Mouse (Mus musculus) liver, embryonic 13.5 days (tissue): ENCODE results near the gene Soga3. TPM values are rescaled to one million over a fixed set of nuclear protein-coding genes. Genes with fewer than 3 reads are reported as not detected.

ENCODE experiments used
- ATAC-seq: fragments of 200-750 bp; cut with Nextera tagmentation; 2 replicates; pipeline ENCODE4 v1.8.0; 2017; ENCODE audit warnings: low read depth, mild to moderate bottlenecking, moderate number of reproducible peaks, moderate library complexity
- DNase-seq: peaks from one replicate; pipeline ENCODE4 v3.0.0; 2022
- H3K27ac ChIP-seq: fragments of 300-500 bp; sonication (generic); 2 replicates; pipeline ENCODE4 v1.5.1; 2015; ENCODE audit warnings: moderate library complexity, mild to moderate bottlenecking, inconsistent platforms
- H3K27me3 ChIP-seq: fragments of 300-500 bp; sonication (generic); 2 replicates; pipeline ENCODE4 v1.6.1; 2015; ENCODE audit warnings: mild to moderate bottlenecking, inconsistent platforms
- H3K36me3 ChIP-seq: fragments of 300-500 bp; sonication (generic); 2 replicates; pipeline ENCODE4 v1.6.1; 2015; ENCODE audit warnings: mild to moderate bottlenecking, inconsistent platforms
- H3K4me1 ChIP-seq: fragments of 300-500 bp; sonication (generic); replicated peaks from 2 replicates; pipeline ENCODE4 v1.6.1; 2015; ENCODE audit warnings: inconsistent platforms
- H3K4me2 ChIP-seq: fragments of 300-500 bp; sonication (generic); 2 replicates; pipeline ENCODE4 v1.6.1; 2015; ENCODE audit warnings: inconsistent platforms, mild to moderate bottlenecking, moderate library complexity
- H3K4me3 ChIP-seq: fragments of 300-500 bp; sonication (generic); replicated peaks from 2 replicates; pipeline ENCODE4 v1.5.1; 2015; ENCODE audit warnings: mild to moderate bottlenecking, inconsistent platforms
- H3K9ac ChIP-seq: fragments of 300-500 bp; sonication (generic); 2 replicates; pipeline ENCODE4 v1.6.1; 2015; ENCODE audit warnings: mild to moderate bottlenecking, inconsistent platforms
- H3K9me3 ChIP-seq: fragments of 300-500 bp; sonication (generic); replicated peaks from 2 replicates; pipeline ENCODE4 v1.6.1; 2016; ENCODE audit warnings: inconsistent platforms
- WGBS: fragments of 180-500 bp; shearing (Covaris S2); methylation state at CpG from one replicate; pipeline ENCODE4 v1.1.7; 2015; ENCODE audit not compliant: insufficient replicate concordance; 5-methylcytosine and 5-hydroxymethylcytosine counted together
- polyA plus RNA-seq: library from polyadenylated mRNA; unstranded; fragments of >200 nt; fragmentation: Nextera tagmentation; extraction: Ambion mirVana; gene quantifications from 2 replicates; pipeline ENCODE4 v1.2.1, GENCODE M21; 2015

Gene Soga3
- 0.06 and 0.13 TPM in 2 replicates for polyA plus RNA-seq

DNA sequence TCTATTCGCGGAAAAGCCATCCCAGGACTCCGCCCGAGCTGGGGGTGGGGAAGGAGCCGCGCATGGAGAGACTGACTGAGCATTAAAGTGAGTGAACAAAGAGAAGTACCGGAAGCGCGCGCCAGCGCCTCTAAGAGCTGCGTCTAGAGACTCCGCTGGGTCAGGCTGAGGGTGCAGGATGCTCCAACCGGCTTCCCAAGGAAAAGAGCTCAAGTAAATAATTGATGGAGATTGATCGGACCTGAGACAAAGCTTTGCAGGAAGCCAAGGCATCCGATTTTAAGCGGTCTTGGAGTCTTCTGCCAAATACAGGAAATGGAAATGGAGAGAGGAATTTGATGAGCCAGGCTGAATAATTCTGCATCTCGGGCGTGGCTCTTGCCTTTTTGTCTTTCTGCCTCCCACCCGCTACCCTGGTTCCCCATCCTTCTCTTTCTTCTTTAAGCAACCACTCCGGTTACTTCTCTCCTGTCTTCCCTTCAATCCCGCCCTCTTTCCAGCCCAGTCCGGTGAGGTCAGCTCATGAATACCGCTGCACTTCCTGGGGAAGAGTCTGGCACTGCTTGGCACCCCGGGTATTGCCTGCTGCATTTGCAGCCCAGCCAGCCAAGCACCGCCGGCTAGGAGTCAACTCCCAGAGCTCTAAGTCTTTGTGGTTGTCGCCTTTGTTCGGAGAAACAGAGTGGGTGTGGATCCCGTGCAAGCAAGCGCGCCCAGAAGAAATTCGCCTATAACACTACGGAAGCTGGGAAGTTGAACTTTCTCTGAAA lies at the start of gene Soga3:
Soga3 (plus strand) TSS at position 274 of the 770 bp plus-strand sequence.
- H3K4me3 ChIP-seq: no peak within 1 kb of the TSS
- peaks cover 6% of the 10 kb centered on the region; the same call in 1 of the 2 replicates for H3K4me1 ChIP-seq
- no peak for DNase-seq
- H3K36me3 ChIP-seq: no peaks in the 10 kb centered on the region
- H3K27ac ChIP-seq: no peak within 1 kb of the TSS
- H3K9ac ChIP-seq: no peak within 1 kb of the TSS
- H3K4me2 ChIP-seq: no peak within 1 kb of the TSS
- WGBS: 3% methylated on average over 34 of the region's 34 CpGs
- peaks cover 59% of the 10 kb centered on the region for H3K27me3 ChIP-seq
- H3K9me3 ChIP-seq: no peaks in the 10 kb centered on the region
- ATAC-seq: no peak

DNA sequence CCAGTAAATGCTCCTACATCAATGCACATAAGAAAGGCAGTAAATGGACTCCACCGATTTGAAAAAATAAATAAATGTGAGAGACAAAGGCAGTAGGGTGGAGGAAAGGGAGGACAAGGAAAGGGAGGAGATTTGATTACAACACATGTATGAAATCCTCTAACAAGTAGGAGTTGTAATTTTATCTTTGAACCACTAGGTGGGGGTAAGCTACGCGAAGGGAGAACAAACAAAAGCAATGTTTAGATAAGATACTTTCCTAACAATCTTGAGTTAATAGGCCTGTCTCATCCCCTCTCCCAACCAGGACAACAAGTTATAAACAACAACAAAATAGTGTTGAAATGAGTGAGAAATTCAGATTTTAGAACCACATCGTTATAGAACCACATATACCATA lies 36.7 kb upstream of the Soga3 start:
- Histone ChIP-seq H3K4me3 (no peak overlapping the region), H3K9me3 (no peaks in the 10 kb centered on the region), H3K36me3 (no peaks in the 10 kb centered on the region), H3K9ac (no peak overlapping the region), H3K4me1 (no peaks in the 10 kb centered on the region), H3K27me3 (no peaks in the 10 kb centered on the region), H3K4me2 (no peak overlapping the region), H3K27ac (no peak overlapping the region)
- ATAC-seq: no peak
- DNase-seq: no peak
- 15% methylated on average over 4 of the region's 4 CpGs for WGBS

GRCm38 (mm10) chr10:29142556-29143105 lies 1.0 kb upstream of the Soga3 start:
- Histone ChIP-seq H3K4me2 (no peak overlapping the region), H3K4me1 (peaks cover 6% of the 10 kb centered on the region; the same call in 1 of the 2 replicates), H3K9ac (no peak overlapping the region), H3K27ac (no peak overlapping the region), H3K4me3 (no peak overlapping the region), H3K9me3 (no peaks in the 10 kb centered on the region), H3K36me3 (no peaks in the 10 kb centered on the region), H3K27me3 (peaks cover 48% of the 10 kb centered on the region)
- DNase-seq (no peak), ATAC-seq (no peak)
- 22% methylated on average over 7 of the region's 7 CpGs for WGBS

GRCm38 (mm10) chr10:29144612-29145405 lies 1.2 kb downstream of the Soga3 start:
- Histone ChIP-seq H3K4me1 (peaks cover 6% of the 10 kb centered on the region; the same call in 1 of the 2 replicates), H3K27me3 (peaks cover 65% of the 10 kb centered on the region), H3K4me3 (no peak overlapping the region), H3K36me3 (no peaks in the 10 kb centered on the region), H3K9ac (no peak overlapping the region), H3K4me2 (no peak overlapping the region), H3K27ac (no peak overlapping the region), H3K9me3 (no peaks in the 10 kb centered on the region)
- 44% methylated on average over 12 of the region's 12 CpGs for WGBS
- no peak for ATAC-seq
- no peak for DNase-seq

- ATAC-seq (no peak; the same call in 1 of the 2 replicates), DNase-seq (no peak)
- Histone ChIP-seq H3K9me3 (no peaks in the 10 kb centered on the region), H3K36me3 (no peaks in the 10 kb centered on the region), H3K4me3 (peak overlapping the region; percentile 48), H3K9ac (no peak overlapping the region), H3K27ac (no peak overlapping the region), H3K4me1 (peaks cover 6% of the 10 kb centered on the region; the same call in 1 of the 2 replicates), H3K27me3 (peaks cover 65% of the 10 kb centered on the region), H3K4me2 (peak overlapping the region; percentile 68)
- WGBS: under 1% methylated on average over 22 of the region's 22 CpGs
These were observed 2.7 kb downstream of the Soga3 start for GRCm38 (mm10) chr10:29146198-29146857.

DNA sequence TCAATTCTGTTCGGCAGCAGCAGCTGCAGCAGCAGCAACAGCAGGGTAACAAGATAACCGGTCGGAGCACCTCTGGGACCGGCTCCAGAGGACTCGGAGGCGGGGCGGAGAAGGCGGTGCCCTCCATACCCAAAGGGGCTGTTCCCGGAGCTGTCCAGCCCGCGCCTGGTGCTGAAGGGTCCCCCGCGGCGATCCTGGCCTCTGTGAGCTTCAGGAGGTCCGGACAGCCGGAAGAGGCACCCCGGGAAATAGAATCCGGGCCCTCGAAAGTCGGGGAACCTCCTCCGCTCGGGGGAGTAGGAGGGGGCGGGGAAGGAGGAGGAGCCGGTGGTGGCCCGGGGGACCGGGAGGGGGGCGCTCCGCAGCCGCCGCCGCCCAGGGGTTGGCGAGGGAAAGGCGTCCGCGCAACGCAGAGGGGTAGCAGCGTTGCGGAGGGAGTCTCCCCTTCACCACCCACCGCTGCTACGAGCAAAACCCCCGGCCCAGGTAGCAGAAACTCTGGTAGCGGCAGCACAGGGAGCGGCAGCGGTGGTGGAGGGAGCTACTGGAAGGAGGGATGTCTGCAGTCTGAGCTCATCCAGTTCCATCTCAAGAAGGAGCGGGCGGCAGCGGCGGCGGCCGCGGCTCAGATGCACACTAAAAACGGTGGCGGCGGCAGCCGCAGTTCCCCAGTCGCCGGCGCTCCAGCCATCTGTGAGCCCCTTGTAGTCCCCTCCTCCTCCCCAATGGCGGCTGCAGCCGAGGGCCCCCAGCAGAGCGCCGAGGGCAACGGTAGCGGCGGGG lies 3.4 kb downstream of the Soga3 start:
- WGBS: 2% methylated on average over 60 of the region's 65 CpGs
- Histone ChIP-seq H3K4me3 (peak overlapping the region; percentile 48), H3K27me3 (peaks cover 65% of the 10 kb centered on the region), H3K4me1 (peaks cover 6% of the 10 kb centered on the region; the same call in 1 of the 2 replicates), H3K4me2 (peak overlapping the region; percentile 68), H3K9ac (no peak overlapping the region), H3K27ac (no peak overlapping the region), H3K36me3 (no peaks in the 10 kb centered on the region), H3K9me3 (no peaks in the 10 kb centered on the region)
- DNase-seq: peak; percentile 63
- peak; percentile 88 for ATAC-seq

DNA sequence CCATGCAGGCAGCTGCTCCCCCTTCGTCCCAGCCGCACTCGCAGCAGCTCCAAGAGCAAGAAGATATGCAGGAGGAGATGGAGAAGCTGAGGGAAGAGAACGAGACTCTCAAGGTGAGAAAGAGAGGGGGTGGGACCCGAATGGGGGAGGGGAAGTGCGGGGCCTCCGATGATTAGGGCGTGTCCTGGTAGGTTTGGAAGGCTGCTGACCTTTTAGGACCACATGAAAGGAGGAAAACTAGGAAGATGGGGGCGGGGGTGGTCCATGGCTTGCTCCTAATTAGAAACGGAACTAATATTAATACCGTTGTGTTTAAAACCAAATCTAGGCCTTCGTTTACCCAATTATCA lies 4.0 kb downstream of the Soga3 start:
- Histone ChIP-seq H3K9ac (no peak overlapping the region), H3K36me3 (no peaks in the 10 kb centered on the region), H3K4me3 (peak overlapping the region; percentile 48), H3K4me1 (peaks cover 6% of the 10 kb centered on the region; the same call in 1 of the 2 replicates), H3K27me3 (peaks cover 61% of the 10 kb centered on the region), H3K9me3 (no peaks in the 10 kb centered on the region), H3K27ac (no peak overlapping the region), H3K4me2 (peak overlapping the region; percentile 68)
- ATAC-seq (no peak), DNase-seq (no peak)
- WGBS: 2% methylated on average over 12 of the region's 12 CpGs

DNA sequence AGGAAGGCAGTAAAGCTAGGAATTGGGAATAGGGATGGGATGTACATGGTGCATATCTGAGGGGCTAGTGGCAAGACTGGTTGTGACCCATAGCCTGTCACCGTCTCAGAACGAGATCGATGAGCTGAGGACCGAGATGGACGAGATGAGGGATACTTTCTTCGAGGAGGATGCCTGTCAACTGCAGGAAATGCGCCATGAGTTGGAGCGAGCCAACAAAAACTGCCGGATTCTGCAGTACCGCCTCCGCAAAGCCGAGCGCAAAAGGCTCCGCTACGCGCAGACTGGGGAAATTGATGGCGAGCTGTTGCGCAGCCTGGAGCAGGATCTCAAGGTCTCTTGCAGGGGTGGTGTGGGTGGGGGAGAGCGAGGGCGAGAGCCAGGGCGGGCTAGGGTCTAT lies 4.4 kb downstream of the Soga3 start:
- H3K27ac ChIP-seq: no peak overlapping the region
- H3K9me3 ChIP-seq: no peaks in the 10 kb centered on the region
- DNase-seq: no peak
- H3K9ac ChIP-seq: no peak overlapping the region
- H3K27me3 ChIP-seq: peaks cover 60% of the 10 kb centered on the region
- 6% methylated on average over 21 of the region's 21 CpGs for WGBS
- no peaks in the 10 kb centered on the region for H3K36me3 ChIP-seq
- H3K4me3 ChIP-seq: no peak overlapping the region
- H3K4me2 ChIP-seq: no peak overlapping the region
- ATAC-seq: no peak
- H3K4me1 ChIP-seq: peaks cover 6% of the 10 kb centered on the region; the same call in 1 of the 2 replicates

GRCm38 (mm10) chr10:29155304-29155703 lies 11.7 kb downstream of the Soga3 start:
- Histone ChIP-seq H3K9me3 (no peaks in the 10 kb centered on the region), H3K4me3 (no peak overlapping the region), H3K4me2 (no peak overlapping the region), H3K27me3 (no peaks in the 10 kb centered on the region), H3K27ac (no peak overlapping the region), H3K4me1 (no peaks in the 10 kb centered on the region), H3K9ac (no peak overlapping the region), H3K36me3 (no peaks in the 10 kb centered on the region)
- ATAC-seq (no peak), DNase-seq (no peak)
- whole genome bisulfite sequencing: 69% methylated on average over 3 of the region's 3 CpGs

- no peak for ATAC-seq
- Histone ChIP-seq H3K4me3 (no peak overlapping the region), H3K27me3 (no peaks in the 10 kb centered on the region), H3K4me2 (no peak overlapping the region), H3K9me3 (no peaks in the 10 kb centered on the region), H3K9ac (no peak overlapping the region), H3K4me1 (no peaks in the 10 kb centered on the region), H3K36me3 (no peaks in the 10 kb centered on the region), H3K27ac (no peak overlapping the region)
- WGBS: 53% methylated on average over 2 of the region's 2 CpGs
- DNase-seq: no peak
These were observed 18.0 kb downstream of the Soga3 start for GRCm38 (mm10) chr10:29161664-29162063.
